Mouse (Mus musculus) urinary bladder, adult 2 months (tissue): ENCODE data around the gene Mtor. TPM values are rescaled to one million over a fixed set of nuclear protein-coding genes. Genes with fewer than 3 reads are reported as not detected.

Source experiments
- DNase-seq: peaks from one replicate; pipeline ENCODE4 v3.0.0; 2022; ENCODE audit warnings: low spot score
- polyA plus RNA-seq: library from polyadenylated mRNA; depleted of rRNA; stranded (reverse); fragments of >200 nt; gene quantifications from 2 replicates; pipeline ENCODE4 v1.2.3, GENCODE M21; 2012; rRNA removed

Mtor gene
- polyA plus RNA-seq: 15.6 and 20.0 TPM in 2 replicates

DNA sequence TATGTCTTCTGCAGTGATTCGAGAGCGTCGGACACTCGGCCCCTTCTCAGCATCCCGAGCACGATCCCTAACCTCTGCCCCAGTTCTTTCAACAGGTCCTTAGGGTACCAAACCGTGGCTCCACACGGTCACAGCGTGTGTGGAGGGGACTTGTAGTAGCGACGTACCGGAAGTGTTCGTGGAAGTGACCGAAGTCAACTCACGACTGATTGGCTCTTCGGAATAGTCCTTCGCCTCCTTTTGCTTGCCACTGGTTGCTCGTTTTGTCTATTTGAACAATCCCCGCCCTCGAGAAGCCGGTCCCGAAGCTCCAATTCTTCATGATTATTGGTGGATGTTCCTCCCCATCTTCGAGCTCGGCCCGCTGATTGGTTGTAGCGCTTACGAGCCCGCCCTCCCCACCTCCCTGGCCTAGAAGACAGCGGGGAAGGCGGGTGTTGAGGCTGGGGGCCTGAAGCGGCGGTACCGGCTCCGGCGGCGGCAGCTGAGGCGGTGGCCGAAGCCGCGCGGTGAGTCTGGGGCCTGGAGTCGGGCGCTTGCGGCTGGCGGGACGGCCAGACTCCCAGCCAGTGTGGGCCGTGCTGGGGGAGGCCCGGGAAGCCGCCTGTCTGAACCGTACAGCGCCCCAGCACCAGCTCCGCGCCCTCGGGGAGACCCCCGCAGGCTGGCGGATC is at the start of gene Mtor:
Gene Mtor (plus strand): TSS at position 433 of the 674 bp plus-strand sequence.
- peak; percentile 77 for DNase-seq

GRCm38 (mm10) chr4:148399437-148400094 is 48.8 kb upstream of the Mtor start:
- DNase-seq: no peak

DNA sequence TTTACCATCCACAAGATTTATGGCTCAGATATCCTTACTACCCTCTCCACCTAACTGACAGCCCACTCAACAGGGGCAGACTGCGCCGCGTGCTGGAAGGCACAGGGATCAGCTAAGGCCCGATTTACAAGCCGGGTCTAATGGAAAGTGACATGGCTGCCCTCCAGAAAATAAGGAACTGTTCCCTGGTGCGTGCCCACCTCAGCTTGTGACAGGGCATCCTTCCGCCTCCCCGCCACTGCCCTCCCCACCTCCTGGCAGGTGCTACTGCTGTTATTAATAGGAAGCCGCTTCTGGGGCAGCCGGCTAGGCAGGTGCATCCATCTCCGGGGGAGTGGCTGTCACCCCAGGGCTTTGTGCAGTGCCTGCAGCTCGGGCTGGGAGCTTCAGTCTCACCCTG is 45.0 kb upstream of the Mtor start:
- DNase-seq: no peak

DNA sequence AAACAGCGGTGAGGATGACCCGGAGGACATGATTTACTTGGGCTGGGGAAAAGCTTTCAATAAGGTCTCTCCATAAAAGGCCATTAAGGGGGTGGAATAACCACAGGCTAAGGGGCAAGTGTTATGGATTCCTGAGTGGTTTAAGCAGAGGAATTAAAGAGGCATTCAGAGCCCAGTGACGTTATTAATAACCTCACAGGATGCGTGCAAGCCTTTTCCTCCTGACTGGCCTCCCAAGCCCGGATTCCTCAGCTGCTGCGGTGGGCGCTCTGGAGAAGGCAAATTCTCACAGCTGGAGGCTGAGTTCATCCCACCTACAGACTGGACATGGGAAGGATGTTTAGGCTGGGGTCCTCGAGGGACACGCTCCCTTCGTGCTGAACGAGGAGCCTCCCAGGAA is 43.7 kb upstream of the Mtor start:
- DNase-seq: no peak

DNA sequence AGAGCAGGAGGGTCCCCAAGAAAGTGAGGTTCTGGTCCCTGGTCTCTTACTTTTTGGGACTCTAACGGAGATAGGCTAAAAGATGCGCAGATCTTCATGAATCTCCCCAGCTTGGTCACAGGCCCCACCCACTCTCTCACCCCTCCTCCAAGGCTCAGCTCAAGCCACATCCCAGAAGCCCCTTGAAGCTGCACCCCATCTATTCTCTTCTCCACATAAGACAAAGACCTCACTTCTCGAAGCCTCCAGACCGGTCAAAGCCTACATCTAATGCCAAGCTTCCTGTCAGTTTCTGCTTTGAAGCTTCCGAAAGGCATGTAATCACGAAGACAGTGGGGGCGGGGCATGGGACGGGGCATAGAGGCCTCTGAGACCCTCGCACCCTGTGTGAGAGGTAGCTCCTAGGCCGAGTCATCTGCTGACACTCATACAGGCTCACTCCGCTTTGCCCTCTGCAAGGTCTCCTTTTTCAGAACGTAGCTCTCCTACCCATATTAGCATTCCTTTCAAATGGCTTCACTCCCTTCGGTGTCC is 43.1 kb upstream of the Mtor start:
- DNase-seq: no peak

- DNase-seq: no peak
These were observed 40.0 kb upstream of the Mtor start for GRCm38 (mm10) chr4:148408256-148408975.

DNA sequence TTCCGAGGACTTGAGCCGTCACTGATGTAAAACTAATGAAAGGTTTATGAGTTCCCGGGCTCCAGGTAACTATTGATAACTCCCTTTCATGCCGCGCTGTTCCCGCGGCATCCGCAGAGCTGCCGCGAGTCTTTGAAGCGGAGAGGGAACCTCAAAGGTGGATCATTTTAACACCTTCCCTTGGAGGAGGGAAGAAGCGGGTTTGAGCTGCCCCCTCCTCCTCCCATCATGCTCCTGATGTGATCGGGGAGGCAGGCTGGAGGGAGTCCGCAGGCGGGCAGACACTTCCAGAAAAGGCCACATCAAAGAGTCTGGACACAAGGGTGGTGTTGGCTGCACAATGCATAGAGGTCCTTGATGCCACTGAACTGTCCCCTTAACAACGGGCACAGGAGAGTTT is 32.8 kb upstream of the Mtor start:
- no peak for DNase-seq

DNA sequence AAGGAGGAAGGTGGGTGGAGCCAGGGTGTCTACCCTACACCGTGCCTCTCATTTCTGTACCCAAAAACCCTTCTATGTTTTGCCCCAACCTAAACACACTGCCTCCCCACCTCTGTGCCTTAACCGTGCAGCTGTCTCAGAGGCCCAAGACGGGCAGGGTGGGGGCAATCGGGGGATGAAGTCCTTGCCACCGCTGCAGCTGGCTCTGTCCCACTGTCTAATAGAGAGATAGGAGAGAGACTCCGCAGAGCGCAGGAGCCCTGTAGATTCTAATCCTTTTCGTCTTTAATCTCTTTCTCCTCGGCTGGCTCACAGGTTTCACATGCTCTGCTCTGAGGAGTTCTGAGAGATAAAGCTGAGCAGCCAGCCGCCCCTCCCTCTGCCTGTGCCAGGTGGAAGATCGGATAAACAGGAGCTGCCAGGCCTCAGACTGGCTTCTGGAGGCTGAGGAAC is 31.3 kb upstream of the Mtor start:
- DNase-seq: no peak

- no peak for DNase-seq
These were observed 30.9 kb upstream of the Mtor start for GRCm38 (mm10) chr4:148417559-148417958.

- DNase-seq: no peak
These were observed 21.2 kb upstream of the Mtor start for GRCm38 (mm10) chr4:148426950-148427850.

GRCm38 (mm10) chr4:148428544-148428943 is 19.9 kb upstream of the Mtor start:
- DNase-seq: no peak

DNA sequence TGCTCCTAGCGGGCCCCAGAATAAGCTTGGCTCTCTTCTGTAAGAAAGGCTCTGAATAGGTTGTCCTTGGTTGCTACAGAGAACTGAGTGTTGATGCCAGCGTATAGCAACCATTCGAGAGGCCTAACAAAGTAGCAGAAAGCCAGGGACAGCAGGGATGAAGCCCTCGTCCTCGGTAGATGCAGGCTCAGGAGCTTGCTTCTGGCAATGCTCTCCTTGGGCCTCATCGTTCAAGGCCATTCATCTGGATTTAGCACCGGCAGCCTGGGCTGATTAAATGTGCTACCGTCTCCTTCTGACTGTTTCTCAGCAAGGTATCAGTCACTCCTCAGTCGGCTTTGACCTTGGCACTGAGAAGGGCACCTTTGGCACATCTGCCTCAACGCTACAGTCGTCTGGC is 19.3 kb upstream of the Mtor start:
- DNase-seq: no peak

DNA sequence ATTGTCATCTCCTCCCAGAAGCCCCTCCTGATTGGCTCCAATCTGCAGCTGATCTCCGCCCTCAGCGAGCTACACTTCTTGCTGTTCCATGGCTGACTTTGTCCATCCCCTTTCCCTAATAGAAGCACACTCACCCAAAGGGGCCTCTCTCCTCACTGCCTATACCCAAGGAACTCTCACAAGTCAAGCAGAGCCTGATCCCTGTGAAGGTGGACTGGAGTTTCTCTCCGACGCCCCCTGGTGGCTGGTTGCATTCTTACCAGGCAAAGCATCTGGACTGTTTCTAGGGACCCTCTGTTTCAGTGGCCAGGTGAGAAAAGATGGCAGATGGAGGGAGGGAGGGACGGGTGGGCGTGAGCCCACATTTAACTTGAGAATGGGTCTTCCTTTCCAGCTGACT is 18.7 kb upstream of the Mtor start:
- peak; percentile 40 for DNase-seq

DNA sequence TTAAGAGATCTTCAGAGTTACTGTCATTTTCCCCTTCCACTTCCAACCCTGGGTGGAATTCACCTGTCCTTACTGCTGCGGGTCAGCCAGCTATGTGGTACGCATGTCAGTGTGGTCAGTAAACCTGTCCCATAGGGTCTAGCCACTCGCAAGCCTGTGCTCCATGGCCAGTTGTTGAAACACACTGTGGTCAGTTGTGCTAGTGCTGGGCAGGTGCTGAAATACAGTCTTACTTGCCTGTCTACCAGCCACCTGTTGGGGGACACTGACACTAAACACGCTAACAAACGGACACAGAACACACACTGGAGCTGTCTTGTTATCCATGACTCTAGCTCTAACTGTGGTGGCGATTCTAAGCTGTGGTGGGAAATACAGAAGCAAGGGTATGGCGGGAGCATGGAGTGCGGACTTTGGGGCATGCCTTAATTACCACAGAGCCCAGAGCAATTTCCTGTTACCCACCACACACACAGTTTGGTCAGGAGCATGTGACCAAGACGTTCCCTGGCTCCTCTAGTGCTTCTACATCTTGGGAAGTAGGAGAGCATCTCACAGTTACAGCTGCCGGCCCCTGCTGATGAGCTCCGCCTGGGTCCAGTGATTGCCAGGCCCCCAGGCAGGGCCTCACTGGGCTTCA is 17.4 kb upstream of the Mtor start:
- DNase-seq: no peak

- DNase-seq: no peak
These were observed 15.9 kb upstream of the Mtor start for GRCm38 (mm10) chr4:148432488-148432887.

DNA sequence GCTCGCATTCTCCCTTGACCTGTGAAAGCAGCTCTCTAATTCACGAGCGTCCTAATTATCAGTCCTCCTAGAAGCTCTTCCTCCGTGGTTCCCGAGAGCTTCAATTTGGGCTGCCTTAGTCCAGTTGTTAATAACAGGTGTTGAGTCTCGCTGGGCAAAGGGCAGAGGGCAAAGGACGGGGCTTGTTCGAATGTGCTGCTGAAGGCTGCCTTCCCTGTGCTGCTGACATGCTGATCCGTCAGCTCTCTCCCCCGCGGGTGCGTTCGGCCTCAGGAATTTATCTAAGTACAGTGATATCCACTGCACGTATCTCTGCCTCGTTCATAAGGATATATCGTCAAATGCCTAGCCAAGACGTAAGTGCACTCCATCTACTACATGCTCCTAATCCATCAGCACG is 15.1 kb upstream of the Mtor start:
- DNase-seq: no peak

DNA sequence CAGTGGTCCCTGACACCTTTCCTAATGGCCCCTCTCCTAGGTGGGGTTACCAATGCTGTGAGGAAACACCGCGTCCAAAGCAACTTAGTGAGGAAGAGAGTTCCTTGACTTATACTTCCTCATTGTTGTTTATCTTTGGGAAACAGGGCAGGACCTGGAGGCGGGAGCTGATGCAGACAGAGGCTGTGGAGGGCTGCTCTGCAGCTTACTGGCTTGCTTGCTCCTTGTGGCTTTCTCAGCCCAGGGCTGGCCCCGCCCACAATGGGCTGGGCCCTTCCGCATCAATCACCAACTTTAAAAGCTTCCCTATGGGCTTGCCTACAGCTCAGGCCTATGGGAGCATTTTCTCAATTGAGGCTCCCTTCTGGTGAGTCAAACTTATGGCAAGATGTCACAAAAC is 14.6 kb upstream of the Mtor start:
- DNase-seq: no peak

DNA sequence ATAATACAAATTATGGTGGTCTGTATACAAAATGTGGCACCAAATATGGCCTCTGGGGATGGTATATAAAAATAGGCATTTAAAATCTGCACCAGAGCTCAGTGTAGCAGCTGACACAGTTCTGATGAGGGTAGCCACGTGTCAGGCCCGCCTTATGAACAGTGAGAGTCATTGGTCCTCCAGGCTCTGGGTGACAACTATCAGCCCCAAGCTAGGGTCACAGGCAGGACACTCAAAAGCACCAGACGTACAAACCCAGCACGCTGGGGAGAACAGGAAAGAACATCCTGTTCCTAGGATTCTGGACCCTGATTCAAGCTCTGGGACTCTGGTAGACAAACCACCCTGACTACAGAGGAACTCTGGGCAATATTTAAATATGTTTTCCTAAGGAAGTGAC is 13.9 kb upstream of the Mtor start:
- DNase-seq: no peak

GRCm38 (mm10) chr4:148435106-148435505 is 13.3 kb upstream of the Mtor start:
- no peak for DNase-seq

GRCm38 (mm10) chr4:148435657-148436330 is 12.6 kb upstream of the Mtor start:
- no peak for DNase-seq

DNA sequence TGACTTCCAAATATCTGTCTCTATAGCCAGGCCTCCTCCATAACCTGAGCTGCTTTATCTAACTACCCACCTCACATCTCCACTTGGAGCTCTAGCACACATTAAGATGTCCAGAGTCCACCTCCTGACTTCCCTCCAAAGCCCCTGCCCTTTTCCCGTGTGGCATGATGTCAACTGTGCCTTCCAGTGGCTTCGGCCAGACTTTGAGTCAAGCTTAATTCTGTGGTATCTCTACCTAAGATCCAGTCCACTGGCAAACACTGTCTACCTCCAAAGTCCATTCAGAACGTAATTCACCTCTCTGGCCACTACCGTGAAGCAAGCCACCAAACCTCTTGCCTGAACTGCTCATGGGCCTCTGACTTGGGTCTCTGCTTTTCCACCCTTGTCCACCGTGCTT is 6.5 kb upstream of the Mtor start:
- DNase-seq: no peak
